Mouse (Mus musculus) heart, postnatal 10 days (tissue): ENCODE results near the gene Atg101. TPM values are rescaled to one million over a fixed set of nuclear protein-coding genes. Genes with fewer than 3 reads are reported as not detected.
"Not testable (repeated sequence)": the region's sequence is repeated elsewhere in the genome, so short reads cannot be mapped to it uniquely, and the experiment has no call there.

Experiments used
- DNase-seq, 2 experiments: peaks; one replicate each; pipeline ENCODE4 v3.0.0; 2021
- intact Hi-C: fragments of 180-260 bp; cut with DNase I; formaldehyde crosslinking; loops from one replicate; pipeline ENCODE4 v1.15.1; 2025
- total RNA-seq, 2 experiments: library from RNA; stranded (reverse); gene quantifications; 2 replicates each; pipeline ENCODE4 v1.2.3; 2021

Gene Atg101
- total RNA-seq, 2 experiments from 2014 or later: 24.1 to 28.2 TPM

DNA sequence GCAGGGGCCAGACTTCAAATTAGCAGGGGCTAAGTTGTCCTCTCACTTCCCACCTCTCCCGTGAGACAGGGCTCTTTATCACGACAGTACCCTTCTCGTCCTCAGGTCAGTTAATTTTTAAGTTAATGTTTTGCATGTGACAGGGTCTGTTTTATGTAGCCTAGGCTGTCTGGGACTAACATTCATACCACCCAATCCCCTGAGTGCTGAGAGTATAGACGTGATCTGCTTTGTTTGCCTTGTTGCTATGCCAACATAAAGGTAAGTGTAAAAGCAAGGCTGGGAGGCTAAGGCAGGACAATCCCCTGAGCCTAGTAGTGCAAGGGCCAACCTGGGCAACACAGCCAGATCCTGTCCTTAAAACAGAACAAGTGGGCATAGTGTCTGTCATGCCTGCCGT lies 25.4 kb downstream of the Atg101 start:
- no peak for DNase-seq
- intact Hi-C loops: no loop called here

DNA sequence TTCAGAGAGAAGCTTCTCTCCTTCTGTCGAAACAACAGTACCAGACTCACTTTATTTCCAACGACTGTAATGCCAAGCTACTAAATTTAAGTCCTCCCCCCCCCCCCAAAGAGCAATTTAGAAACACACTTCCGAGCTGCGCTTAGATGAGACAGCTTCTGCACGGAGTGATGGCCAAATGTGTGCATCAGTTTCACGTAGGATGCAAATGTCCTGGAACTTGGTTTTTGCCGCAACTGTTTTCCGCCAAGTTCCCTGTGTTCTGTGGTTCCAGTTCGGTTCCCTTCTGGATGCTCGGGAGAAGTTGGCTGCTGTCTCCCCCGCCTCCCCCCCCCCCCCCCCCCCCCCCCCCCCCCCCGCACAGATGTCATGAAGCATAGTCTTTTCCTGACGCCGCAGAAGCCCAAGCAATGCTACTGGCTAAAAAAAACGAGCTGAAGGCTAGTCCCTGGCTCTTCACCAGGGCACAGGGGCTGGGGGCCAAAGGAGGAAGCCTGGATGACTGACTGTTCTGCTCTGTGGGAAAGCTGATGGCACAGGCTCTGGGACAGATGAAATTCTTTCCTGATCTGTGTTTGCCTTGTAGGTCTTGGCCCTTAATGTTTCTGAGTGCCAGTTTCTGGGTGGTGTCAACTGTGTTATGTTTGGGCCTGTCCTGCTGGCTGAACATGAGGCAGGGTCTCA lies 27.2 kb downstream of the Atg101 start:
- peak in 1 of 2 experiments; percentile 54 for DNase-seq
- intact Hi-C loops: no loop called here

DNA sequence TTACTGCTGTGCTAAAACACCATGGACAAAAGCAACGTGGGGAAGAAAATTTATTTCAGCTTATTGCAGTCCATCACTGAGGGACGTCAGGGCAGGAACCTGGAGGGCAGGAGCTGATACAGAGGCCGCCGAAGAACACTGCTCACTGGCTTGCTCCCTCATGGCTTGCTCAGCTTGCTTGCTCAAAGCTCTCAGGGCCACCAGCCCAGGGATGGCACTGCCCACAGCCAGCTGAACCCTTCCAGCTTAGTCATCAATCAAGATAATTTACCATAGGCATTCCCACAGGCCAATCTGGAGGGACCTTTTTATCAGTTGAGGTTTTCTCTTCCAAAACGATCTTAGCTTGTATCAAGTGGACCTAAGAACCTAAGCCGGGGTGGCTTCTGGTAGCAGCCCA lies 27.9 kb downstream of the Atg101 start:
- no peak for DNase-seq
- intact Hi-C loops: no loop called here

DNA sequence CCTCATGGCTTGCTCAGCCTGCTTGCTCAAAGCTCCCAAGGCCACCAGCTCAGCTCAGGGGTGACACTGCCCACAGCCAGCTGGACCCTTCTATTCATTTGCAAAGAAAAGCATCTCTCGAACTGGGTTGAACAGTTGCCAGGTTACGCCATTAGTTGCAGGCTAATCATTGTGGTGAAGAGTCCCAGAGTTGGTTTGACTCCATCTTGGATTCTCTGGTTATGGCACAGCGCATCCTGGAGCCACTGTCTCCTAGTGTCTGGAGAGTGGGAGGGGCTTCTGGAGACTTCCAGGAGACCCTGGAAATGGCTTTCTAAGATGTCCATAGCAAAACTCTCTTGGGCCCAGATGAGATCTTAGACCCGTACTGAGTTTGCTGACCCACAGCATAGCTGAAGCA lies 31.3 kb downstream of the Atg101 start:
- intact Hi-C loops: loop anchor here (1.0 kb wide), 2 partner anchors 31 to 94 kb away; partner anchors contain the start of gene Atg101

DNA sequence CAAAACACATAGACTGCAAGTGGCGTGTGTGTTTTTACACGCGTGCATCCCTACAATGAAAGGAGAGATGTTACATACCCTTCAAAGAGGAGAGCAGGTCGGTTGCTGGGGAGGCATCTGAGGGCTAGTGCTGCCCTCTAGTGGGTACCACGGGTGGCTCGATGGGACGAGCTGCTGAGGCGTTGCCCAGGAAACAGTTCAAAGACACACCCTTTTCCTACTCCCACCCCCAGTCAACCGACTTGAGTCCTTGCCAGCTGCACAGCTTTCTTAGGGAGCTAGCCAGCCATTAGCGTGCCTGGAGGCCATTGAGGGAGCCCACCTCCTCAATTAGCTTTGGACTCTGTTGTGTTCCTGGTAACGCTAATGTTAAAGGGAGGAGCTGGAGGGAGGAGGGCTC lies 31.8 kb downstream of the Atg101 start:
- intact Hi-C loops: loop anchor here (1.0 kb wide), 2 partner anchors 32 to 95 kb away; partner anchors contain the start of gene Atg101

More for the DNA sequence above, 31.3 kb downstream of the Atg101 start:
- DNase-seq: no peak

DNA sequence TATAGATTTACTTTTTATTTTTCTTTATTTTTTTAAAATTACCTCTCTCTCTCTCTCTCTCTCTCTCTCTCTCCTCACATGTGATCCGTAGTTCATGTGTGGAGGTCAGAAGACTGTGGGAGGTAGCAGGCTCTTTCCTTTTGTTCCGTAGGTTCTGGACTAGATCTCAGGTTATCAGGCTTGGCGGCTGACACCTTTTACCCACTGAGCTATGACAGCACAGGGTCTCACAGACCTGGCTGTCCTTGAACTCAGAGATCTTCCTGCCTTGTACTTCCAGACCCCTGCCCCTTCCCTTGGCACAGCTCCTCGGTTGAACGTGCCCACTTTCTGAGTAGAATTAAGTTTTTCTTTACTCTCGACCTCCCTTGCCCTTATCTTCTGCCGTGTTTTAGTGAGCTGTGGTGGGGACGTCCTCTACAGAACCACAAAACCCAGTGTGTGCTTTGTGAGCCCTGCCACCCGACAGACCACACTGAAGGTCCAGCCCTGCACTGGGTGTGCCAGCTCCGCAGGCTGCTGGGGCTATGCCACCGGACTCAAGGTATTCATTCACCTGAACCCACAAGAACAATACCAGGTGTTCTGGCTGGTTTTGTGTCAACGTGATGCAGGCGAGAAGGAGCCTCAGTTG lies 32.3 kb downstream of the Atg101 start:
- no peak for DNase-seq
- intact Hi-C loops: no loop called here

More for the DNA sequence above, 31.8 kb downstream of the Atg101 start:
- DNase-seq: peak; percentile 94 to 95

DNA sequence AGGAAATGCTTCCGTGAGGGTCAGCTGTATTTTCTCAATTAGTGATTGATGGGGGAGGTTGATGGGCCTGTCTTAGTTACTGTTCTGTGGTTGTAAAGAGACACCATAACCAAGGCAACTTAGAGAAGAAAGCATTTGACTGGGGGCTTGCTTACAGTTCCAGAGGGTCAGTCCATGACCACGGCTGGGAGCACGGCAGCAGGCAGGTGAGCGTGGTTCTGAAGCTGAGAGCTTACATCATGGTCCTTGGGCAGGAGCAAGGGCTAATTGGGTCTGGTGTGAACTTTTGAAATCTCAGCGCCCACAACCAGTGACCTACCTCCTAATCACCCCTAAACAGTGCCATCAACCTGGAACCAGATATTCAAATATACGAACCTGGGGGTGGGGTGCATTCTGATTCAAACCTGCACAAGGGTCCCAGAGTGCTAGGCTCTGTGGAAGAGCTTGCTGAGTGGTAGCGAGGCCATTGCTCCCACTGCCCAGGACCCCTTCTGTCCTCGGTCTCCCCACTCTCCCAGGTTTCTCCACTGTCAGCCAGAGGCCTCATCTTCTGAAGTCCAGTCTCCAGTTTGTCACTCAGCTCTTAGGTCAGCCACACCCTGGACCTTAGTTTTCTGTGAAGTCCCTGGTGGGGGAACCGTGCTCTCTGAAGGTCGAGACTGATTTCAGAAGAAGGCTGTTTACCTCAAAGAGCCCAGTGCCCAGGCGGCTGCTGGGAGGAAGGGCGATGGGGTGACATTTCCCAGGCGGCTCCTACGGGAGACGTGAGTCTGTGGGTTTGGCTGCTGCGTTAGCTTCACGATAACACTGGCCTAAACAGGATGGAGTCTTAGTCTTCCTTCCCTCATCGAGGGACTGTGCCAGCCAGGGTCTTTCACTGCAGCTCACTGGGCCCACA lies 33.1 kb downstream of the Atg101 start:
- intact Hi-C loops: no loop called here
- DNase-seq: peak in 1 of 2 experiments; percentile 21

DNA sequence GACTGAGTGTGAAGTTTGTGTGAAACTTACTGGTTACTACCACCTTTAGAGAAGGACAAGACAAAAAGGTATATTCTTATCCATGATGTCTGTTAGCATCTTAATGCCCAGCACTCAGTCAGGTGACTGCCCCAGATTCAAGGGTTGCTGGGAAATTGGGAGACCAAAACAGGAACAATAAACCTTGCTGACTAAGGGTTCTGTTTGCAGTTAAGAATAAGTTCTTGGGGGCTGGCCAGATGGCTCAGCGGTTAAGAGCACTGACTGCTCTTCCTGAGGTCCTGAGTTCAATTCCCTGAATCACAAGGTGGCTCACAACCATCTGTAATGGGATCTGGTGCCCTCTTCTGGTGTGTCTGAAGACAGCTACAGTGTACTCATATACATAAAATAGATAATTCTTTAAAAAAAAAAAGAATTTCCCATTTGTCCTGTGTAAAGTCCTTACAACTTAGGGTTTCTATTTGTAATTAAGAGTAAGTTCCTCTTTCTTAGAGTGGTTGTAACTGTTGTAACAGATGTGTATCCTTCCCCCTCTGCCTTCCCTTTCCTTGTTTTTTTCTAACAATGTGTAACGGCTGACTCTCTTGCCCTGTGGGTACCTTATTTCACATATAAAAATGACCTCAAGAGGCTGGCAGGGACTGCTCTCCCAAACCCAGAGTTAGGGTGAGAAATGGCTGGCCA lies 33.9 kb downstream of the Atg101 start:
- intact Hi-C loops: no loop called here
- peak in 1 of 2 experiments; percentile 25 for DNase-seq

DNA sequence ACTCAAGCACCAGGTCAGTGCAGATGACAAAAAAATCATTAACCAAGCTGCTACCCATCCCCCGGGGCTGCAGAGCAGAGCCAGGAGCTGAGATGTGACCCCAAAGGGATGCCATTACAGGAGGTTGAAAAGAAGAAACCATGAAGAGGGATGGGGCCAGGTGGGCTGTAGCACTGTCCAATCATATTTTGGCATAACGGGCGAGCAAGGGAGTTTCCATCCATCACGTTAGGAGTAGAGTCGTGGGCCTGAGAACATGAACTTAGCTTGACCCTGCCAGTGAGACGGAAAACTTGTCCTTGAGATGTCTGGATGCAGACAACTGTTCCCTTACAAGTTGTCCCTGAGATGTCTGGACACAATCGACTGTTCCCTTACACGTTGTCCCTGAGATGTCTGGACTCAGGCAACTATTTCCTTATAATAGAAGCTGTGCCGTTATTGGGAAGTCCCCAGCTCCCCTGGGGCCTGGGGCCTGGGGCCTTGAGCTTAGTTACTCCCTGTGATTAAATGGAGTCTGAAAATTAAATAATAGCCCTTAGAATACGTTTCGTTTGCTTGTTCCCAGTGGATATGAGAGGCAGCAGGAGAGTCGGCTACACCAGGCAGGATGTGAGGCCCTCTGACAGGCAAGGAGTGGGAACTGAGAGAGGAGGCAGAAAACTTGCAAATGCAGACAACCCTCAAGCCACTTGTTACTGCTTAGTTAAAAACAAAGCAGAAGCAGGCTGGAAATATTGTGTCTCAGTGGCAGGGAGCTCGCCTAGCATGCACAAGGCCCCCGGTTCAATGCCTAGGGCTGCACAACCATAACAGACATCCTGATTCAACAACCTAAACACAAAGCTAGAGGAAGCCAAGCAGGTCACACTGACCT lies 35.1 kb downstream of the Atg101 start:
- peak; percentile 29 to 38 for DNase-seq
- intact Hi-C loops: no loop called here

DNA sequence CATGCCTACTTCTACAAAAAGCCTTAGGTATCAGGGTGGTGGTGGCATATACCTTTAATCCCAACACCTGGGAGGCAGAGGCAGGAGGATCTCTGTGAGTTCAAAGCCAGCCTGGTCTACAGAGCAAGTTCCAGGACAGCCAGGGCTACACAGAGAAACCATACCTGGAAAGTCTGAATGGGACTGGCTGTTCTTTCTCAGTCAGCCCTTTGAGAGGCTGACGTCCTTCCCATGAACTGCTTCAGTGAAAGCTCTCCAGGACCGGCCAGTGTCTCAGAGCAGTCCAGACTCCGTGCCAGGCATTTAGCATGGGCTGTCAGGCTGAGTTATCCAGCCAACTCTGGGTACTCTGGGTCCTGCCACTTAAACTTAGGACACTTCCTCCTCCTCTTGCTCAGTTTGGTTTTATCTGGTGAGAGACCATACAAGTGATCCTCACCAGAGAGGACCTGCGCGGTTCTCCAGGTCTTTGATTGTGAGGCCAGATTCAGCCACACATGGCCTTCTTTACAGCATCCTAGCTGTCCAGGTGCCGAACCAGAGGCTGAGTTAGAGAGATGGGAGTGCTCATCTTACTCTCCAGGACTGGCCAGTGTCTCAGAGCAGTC lies 36.0 kb downstream of the Atg101 start:
- intact Hi-C loops: no loop called here
- no peak for DNase-seq

DNA sequence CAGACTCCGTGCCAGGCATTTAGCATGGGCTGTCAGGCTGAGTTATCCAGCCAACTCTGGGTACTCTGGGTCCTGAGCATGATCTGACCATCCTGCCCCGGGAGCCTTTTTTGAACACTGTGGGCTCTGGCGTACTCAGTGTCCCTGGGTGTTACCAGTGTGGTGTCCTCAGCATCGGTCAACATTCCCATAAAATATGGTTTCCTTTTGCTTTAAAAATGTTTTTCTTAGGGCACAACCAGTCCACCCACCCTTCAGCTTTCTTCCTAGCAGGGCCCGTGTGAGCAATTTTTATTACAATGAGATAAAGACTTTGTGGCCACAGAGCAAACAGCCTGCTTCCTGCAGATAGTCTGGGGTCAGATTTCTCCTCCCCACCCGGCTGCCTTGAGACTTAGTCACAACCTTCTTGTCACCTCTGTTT lies 36.6 kb downstream of the Atg101 start:
- intact Hi-C loops: no loop called here
- peak in 1 of 2 experiments; percentile 46 for DNase-seq

DNA sequence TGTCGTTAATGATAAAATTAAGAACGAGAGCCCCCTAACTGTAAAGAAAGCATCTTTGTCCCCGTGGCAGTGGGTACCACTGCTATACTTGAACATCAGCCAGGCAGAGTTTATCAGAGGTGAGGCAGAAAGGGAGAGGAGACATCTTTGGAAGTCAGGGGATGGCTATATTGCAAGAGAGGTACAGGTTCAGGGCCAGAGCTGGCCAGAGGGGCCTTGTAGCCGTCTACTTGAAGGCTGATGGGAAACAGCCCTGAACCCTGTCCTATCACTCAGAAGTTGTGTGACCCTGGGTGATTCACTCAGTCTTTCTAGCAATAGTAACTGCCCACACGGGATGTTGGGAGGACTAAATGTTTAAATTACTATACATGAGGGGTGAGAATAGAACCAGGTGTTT lies 37.1 kb downstream of the Atg101 start:
- intact Hi-C loops: no loop called here
- no peak for DNase-seq

DNA sequence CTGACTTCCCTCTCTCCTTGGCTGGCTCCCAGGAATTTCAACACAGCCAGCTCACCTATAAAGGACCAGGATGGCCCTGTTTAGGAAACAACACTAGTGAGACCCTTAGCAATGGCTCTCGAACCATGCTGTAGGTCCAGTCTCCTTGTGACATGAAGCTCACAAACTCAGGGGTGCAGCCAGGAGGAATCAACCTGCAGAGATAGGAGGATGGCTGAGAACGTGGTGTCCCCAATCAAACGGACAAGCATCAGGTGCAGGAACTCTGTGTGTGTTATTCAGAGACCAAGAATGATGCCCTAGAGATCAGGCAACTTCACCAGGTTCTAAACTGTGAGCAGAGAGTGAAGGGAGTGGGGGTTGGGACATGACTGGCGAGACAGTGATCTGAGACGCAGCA lies 38.0 kb downstream of the Atg101 start:
- DNase-seq: no peak
- intact Hi-C loops: no loop called here

DNA sequence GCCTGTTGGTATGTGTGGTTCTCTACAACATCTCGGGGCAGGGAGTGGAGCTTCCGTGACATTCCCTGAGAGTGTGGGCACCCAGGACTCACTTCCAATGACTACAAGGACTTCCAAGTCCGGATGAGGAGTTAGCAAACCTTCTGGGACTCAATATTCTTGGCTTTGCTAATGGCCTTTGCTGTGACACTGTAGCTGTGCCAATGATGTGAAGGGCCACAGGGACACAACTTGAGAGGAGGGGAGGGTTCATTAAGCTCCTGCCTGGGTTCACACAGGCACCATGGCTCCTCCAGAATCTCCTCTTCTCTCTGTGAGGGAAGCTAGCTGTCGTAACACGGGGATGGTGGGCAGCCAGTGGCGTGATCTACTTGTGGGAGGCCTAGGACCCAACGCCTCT lies 38.6 kb downstream of the Atg101 start:
- intact Hi-C loops: no loop called here
- no peak for DNase-seq

DNA sequence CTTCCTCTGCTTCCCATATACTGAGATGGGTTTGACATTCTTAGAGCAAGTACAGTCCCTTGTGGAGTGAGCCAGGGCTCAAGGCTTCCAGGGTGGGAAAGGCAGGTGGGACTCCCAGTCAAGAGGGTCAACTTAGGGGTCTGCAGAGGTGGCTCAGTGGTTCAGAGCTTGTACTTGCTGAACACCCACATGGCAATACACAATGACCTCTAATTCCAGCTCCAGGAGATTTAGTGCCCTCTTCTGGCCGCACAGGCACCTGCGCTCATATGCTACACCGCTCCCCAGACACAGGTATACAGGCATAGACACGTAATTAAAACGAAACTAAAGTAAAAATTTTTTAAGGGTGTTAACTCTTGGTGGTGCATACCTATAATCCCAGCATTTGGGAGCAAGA lies 39.4 kb downstream of the Atg101 start:
- no peak for DNase-seq
- intact Hi-C loops: no loop called here

DNA sequence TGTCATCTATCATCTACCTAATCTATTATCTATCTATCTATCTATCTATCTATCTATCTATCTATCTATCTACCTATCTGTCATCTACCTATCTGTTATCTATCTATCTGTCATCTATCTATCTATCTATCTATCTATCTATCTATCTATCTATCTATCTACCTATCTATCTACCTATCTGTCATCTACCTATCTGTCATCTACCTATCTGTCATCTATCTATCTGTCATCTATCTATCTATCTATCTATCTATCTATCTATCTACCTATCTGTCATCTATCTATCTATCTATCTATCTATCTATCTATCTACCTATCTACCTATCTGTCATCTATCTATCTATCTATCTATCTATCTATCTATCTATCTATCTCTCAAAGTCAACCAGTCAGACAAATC lies 40.3 kb downstream of the Atg101 start:
- intact Hi-C loops, DNase-seq: not testable (repeated sequence)

DNA sequence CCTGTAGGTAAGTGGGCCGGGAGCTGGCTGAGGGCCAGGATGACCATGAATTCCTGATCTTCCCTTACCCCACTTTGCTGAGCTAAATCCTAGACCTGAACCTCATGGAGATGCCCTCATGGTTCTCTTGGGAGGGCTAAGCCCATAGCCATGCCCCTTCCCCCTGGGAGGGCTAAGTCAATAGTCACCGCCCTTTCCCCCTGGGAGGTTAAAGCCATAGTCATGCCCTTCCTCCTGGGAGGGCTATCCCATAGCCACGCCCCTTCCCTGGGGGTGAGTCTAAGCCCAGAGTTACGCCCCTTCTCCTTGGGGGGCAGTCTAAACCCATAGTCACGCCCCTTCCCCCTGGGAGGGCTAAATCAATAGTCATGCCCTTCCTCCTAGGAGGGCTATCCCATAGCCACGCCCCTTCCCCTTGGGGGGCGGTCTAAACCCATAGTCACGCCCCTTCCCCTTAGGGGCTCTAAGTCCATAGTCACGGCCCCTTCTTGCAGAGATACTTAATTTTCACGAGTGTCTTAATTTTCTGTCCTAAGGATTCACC lies 42.0 kb downstream of the Atg101 start:
- DNase-seq: no peak
- intact Hi-C loops: loop anchor here (2.0 kb wide), 1 partner anchor 659 kb away; no protein-coding TSS in a partner anchor

DNA sequence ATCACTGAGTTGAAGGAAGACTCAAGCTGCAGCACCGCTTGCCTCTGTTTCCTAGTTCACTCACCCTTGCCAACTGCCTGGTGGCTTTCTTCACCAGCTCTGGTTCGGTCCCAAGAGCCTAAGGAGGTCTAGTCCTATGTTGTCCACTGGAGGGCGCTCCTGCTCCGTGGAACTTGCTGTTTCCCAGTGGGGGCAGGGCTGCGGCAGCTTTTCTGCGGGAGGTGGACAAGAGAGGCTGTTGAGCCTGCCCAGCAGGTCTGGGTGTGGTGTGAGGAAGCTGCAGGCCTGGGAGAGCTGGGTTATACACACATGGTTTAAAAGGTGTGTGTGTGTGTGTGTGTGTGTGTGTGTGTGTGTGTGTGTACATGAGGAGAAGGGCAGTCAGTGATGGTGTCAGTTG lies 43.2 kb downstream of the Atg101 start:
- intact Hi-C loops: loop anchor here (2.0 kb wide), 1 partner anchor 658 kb away; no protein-coding TSS in a partner anchor
- peak; percentile 86 to 95 for DNase-seq
